Mouse (Mus musculus): ENCODE measurements around the gene Espn.
A peak's percentile ranks its signal among the peaks of the same experiment; 100 is the strongest.

DNA sequence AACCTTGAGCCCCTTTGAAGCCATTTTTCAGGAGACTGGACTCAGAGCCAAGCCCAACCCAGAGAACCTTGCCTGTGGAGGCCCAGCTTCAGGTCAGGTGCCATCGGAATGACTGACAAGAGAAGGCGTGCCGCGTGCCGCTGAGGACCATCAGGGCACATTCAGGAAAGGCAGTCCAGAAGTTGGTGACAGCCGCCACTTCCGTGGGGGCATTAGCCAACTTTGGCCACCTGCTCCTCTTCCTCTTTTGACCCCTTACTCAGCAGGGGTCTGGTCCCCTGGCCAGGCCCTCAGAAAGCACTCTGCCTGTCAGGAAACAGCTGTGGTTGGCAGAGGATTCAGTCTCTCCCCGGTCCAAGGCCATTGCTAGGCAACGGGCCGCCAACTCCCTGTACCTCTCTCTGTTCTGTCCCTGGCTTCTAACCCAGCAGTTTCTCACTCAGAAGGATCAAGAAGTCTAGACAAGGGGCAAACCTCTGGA, 80.0 kb downstream of the Espn start, which contains the start of gene Plekhg5:
- TF ChIP-seq CTCF (IDR thresholded peaks at IDR 0.05) (no peak), POLR2A (IDR thresholded peaks at IDR 0.05; ENCODE audit: insufficient read depth, low read depth, low read length) (no peak), EP300 (IDR thresholded peaks at IDR 0.05; ENCODE audit: insufficient read depth, low read depth, low read length) (0 out of 2 replicates have a peak, but pooled peaks have one; percentile 50)

All from heart, adult 2 months (tissue).